Mouse (Mus musculus): ENCODE measurements around the gene Mcpt2. TPM values are rescaled to one million over a fixed set of nuclear protein-coding genes. Genes with fewer than 3 reads are reported as not detected.
A peak's percentile ranks its signal among the peaks of the same experiment; 100 is the strongest.
"Not testable (repeated sequence)": the region's sequence is repeated elsewhere in the genome, so short reads cannot be mapped to it uniquely, and the experiment has no call there.

The Mcpt2 gene
- 0.24 TPM in 2 replicates for polyA plus RNA-seq (2015; fragmentation: Nextera tagmentation; extraction: Ambion mirVana)

DNA sequence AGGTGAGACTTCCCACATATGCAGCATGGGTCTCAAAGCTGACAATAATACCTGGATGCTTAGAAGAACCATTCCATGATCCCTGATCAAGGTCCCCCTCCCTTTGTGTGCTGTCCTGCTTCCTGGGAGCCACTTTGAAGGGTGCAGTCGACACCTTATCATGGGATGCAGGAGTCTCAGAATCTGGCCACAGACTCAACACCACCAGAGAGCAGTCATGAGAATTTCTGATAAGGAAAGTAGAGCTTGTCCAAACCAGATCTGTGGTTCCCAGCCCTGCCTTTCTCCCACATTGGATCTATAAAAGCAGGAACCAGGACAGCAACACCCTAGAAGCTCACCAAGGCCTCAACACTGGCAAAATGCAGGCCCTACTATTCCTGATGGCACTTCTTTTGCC lies at the start of gene Mcpt2:
Mcpt2 (plus strand) TSS at position 250 of the 400 bp plus-strand sequence.
- 11% methylated on average over 1 of the region's 1 CpGs for WGBS (ENCODE audit: insufficient replicate concordance)
- not testable (repeated sequence) for H3K9me3 ChIP-seq (replicated peaks); H3K4me2 ChIP-seq; H3K4me3 ChIP-seq (replicated peaks); H3K9ac ChIP-seq; H3K27me3 ChIP-seq; H3K4me1 ChIP-seq (replicated peaks); H3K36me3 ChIP-seq; H3K27ac ChIP-seq
- DNase-seq (peak; percentile 11), ATAC-seq (ENCODE audit: low read depth) (peak; percentile 65; the same call in 1 of the 2 replicates)

DNA sequence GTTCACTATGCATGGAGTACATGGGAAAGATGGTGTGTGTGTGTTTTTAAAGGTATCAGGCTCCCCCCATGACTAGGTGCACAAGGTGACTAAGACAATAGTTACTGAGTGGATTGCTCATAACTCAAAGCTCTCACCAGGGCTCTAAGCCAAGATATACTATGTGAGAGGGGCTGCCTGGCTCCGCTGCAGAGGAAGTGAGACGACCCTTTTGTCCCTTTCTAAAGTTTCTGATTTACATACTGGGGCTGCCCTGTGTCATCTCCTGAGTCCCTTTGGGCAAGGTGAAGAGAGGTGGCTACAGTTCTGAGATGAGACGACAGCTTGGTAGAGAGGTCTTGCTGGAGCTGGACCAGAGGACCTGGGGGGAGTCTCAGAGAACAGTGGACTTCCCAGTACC lies 28.7 kb upstream of the Mcpt2 start:
- DNase-seq: no peak
- 60% methylated on average over 3 of the region's 3 CpGs for WGBS (ENCODE audit: insufficient replicate concordance)
- ATAC-seq (ENCODE audit: low read depth): no peak
- Histone ChIP-seq H3K9me3 (replicated peaks) (no peaks in the 10 kb centered on the region), H3K27me3 (no peaks in the 10 kb centered on the region), H3K27ac (no peak overlapping the region), H3K4me1 (replicated peaks) (no peaks in the 10 kb centered on the region), H3K4me2 (no peak overlapping the region), H3K4me3 (replicated peaks) (no peak overlapping the region), H3K9ac (no peak overlapping the region), H3K36me3 (no peaks in the 10 kb centered on the region)

DNA sequence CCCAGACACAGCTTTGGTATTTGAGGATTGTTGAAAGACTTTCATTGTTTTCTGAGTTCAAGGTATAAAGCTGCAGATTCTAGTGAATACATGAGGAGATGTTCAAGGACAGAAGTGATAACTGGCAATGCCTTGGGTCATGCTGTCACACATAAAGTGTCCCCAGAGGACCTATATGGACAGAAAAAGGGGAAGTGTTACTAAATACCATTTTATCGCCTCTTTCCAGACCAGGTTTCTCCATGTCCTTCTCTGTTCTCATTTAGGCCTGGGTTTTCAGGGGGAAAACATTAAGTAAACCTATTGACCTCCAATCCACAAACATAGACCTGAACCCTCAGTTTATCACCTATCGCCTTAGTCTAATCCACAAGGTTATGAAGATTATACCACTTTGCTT lies 27.9 kb upstream of the Mcpt2 start:
- WGBS (ENCODE audit: insufficient replicate concordance): 57% methylated on average over 2 of the region's 2 CpGs
- ATAC-seq (ENCODE audit: low read depth): no peak
- H3K4me3 ChIP-seq (replicated peaks): no peak overlapping the region

DNA sequence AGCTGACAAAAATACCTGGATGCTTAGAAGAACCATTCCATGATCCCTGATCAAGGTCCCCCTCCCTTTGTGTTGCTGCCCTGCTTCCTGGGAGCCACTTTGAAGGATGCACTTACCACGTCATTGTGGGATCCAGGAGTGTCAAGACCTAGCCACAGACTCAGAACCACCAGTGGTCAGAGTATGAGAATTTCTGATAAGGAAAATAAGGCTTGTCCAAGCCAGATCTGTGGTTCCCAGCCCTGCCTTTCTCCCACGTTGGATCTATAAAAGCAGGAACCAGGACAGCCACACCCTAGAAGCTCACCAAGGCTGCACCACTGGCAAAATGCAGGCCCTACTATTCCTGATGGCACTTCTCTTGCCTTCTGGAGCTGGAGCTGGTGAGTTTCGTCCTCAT lies 24.2 kb upstream of the Mcpt2 start, which contains the start of gene Mcpt1:
Mcpt1 (plus strand) TSS at position 301 of the 400 bp plus-strand sequence.
- H3K9me3 ChIP-seq (replicated peaks); H3K9ac ChIP-seq; H3K27ac ChIP-seq; DNase-seq; ATAC-seq (ENCODE audit: low read depth); H3K4me3 ChIP-seq (replicated peaks); H3K27me3 ChIP-seq; H3K36me3 ChIP-seq; H3K4me2 ChIP-seq: not testable (repeated sequence)
- peaks cover 26% of the 10 kb centered on the region for H3K4me1 ChIP-seq (replicated peaks)
- 48% methylated on average over 3 of the region's 3 CpGs for WGBS (ENCODE audit: insufficient replicate concordance)

More for the DNA sequence above, 27.9 kb upstream of the Mcpt2 start:
- Histone ChIP-seq H3K4me1 (replicated peaks) (no peaks in the 10 kb centered on the region), H3K36me3 (no peaks in the 10 kb centered on the region), H3K4me2 (no peak overlapping the region), H3K27ac (no peak overlapping the region), H3K9me3 (replicated peaks) (no peaks in the 10 kb centered on the region), H3K9ac (no peak overlapping the region), H3K27me3 (no peaks in the 10 kb centered on the region)
- no peak for DNase-seq

DNA sequence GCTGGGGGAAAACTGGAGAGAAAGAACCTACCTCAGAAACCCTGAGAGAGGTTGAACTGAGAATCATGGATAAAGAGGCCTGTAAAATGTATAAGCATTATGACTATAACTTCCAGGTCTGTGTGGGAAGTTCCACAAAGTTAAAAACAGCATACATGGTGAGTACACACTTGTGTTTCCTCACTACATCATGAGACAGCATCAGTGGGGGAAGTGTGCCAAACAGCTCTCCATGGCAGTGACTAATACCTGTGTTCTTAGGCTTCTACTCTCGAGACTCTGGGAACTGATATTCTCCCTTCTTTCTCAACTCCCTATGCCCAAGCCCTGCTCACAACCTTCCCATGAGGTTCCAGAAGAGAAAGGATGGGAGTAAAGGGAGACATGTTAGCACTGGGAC lies 22.4 kb upstream of the Mcpt2 start:
- H3K4me2 ChIP-seq: no peak overlapping the region
- DNase-seq (no peak), ATAC-seq (ENCODE audit: low read depth) (no peak)
- H3K27ac ChIP-seq: no peak overlapping the region
- H3K9me3 ChIP-seq (replicated peaks): no peaks in the 10 kb centered on the region
- peaks cover 26% of the 10 kb centered on the region for H3K4me1 ChIP-seq (replicated peaks)
- H3K27me3 ChIP-seq: no peaks in the 10 kb centered on the region
- H3K36me3 ChIP-seq: no peaks in the 10 kb centered on the region
- 37% methylated on average over 1 of the region's 1 CpGs for WGBS (ENCODE audit: insufficient replicate concordance)
- no peak overlapping the region for H3K4me3 ChIP-seq (replicated peaks)
- no peak overlapping the region for H3K9ac ChIP-seq

DNA sequence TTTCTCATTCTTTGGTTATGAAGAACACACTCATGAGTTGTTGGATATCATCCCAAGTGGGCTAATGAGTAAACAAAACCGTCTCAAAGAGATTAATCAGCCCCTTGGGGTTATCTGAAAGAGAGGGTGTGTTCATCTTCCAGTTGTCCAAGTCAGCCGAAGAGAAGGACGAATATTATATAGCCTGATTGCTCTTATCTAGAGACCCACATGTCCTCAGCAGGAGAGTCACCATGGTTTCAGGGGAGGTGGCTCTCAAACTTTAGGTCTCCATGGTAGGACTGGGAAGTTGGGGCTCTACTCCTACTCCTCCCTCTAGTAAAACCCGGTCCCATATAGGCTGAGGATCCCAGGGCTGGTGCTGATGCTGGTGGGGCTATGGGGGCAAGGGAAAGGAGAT lies 20.5 kb upstream of the Mcpt2 start:
- H3K27ac ChIP-seq: peak overlapping the region; percentile 67
- 9% methylated on average over 4 of the region's 4 CpGs for WGBS (ENCODE audit: insufficient replicate concordance)

DNA sequence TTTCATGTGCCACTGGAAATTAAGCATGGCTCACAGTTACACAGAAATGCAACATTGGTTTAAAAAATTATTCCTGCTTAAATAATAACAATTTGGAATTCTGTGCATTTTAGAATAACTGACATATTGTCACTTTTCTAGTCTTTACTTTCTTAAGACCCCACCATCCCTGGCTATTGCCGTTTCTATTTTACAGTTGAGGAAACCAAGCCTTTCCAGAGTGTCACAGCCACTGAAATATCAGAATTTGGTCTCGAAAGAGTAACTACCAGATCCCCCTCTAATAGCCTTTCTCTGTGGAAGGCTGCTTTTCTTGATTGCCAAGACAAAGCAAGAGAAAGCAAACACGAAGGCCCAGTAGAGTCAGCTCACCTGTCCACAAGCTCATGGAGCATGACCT lies 11.4 kb upstream of the Mcpt2 start, which contains the start of gene Mcpt9:
Mcpt9 (minus strand) TSS at position 101 of the 400 bp plus-strand sequence.
- H3K4me1 ChIP-seq (replicated peaks); H3K4me3 ChIP-seq (replicated peaks); H3K27ac ChIP-seq; ATAC-seq (ENCODE audit: low read depth); H3K36me3 ChIP-seq; DNase-seq; H3K9me3 ChIP-seq (replicated peaks); H3K27me3 ChIP-seq; H3K4me2 ChIP-seq; H3K9ac ChIP-seq: not testable (repeated sequence)
- WGBS (ENCODE audit: insufficient replicate concordance): 48% methylated on average over 3 of the region's 3 CpGs

More for the DNA sequence above, 20.5 kb upstream of the Mcpt2 start:
- H3K36me3 ChIP-seq; H3K9me3 ChIP-seq (replicated peaks); H3K9ac ChIP-seq; H3K27me3 ChIP-seq; H3K4me3 ChIP-seq (replicated peaks): not testable (repeated sequence)
- peak; percentile 98 for ATAC-seq (ENCODE audit: low read depth)
- peak; percentile 63 for DNase-seq
- H3K4me2 ChIP-seq: peak overlapping the region; percentile 50
- peaks cover 26% of the 10 kb centered on the region for H3K4me1 ChIP-seq (replicated peaks)

DNA sequence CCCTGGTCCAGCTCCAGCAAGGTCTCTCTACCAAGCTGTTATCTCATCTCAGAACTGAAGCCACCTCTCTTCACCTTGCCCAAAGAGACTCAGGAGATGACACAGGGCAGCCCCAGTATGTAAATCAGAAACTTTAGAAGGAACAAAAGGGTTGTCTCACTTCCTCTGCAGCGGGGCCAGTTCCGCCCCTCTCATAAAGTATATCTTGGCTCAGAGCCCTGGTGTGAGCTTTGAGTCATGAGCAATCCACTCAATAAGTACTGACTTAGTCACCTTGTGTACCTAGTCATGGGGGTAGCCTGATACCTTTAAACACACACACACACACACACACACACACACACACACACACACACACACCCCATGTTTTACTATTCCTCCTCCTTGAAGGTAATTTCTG lies 7.4 kb upstream of the Mcpt2 start:
- Histone ChIP-seq H3K27me3 (no peaks in the 10 kb centered on the region), H3K36me3 (no peaks in the 10 kb centered on the region), H3K4me3 (replicated peaks) (no peak overlapping the region), H3K9ac (no peak overlapping the region), H3K4me2 (no peak overlapping the region), H3K9me3 (replicated peaks) (no peaks in the 10 kb centered on the region), H3K4me1 (replicated peaks) (no peaks in the 10 kb centered on the region), H3K27ac (no peak overlapping the region)
- DNase-seq (no peak), ATAC-seq (ENCODE audit: low read depth) (no peak)
- WGBS (ENCODE audit: insufficient replicate concordance): 57% methylated on average over 2 of the region's 2 CpGs

DNA sequence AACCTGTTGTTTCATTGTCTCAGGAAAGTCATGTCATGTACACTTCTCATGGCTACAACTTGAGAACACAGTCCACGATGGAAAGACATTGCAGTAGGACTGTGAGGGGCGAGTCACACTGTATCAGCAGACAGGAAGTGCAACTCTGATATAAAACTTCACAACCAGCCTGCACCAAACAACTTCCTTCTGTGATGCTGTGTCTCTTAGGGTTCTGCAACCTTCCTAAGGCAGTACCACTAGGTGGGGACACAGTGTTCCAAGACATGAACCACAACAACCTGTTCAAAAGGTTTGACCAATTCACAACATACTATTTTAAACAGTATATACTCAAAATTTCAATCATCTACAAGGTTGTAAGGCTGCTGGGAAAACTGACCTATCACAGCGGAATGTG lies 13.6 kb downstream of the Mcpt2 start:
- Histone ChIP-seq H3K27ac (no peak overlapping the region), H3K4me3 (replicated peaks) (no peak overlapping the region), H3K4me1 (replicated peaks) (no peaks in the 10 kb centered on the region; the same call in 1 of the 2 replicates), H3K27me3 (peaks cover 8% of the 10 kb centered on the region; the same call in 1 of the 2 replicates), H3K9me3 (replicated peaks) (no peaks in the 10 kb centered on the region), H3K36me3 (no peaks in the 10 kb centered on the region), H3K4me2 (no peak overlapping the region), H3K9ac (no peak overlapping the region)
- WGBS (ENCODE audit: insufficient replicate concordance): 48% methylated on average over 3 of the region's 3 CpGs
- no peak for ATAC-seq (ENCODE audit: low read depth)
- DNase-seq: no peak

DNA sequence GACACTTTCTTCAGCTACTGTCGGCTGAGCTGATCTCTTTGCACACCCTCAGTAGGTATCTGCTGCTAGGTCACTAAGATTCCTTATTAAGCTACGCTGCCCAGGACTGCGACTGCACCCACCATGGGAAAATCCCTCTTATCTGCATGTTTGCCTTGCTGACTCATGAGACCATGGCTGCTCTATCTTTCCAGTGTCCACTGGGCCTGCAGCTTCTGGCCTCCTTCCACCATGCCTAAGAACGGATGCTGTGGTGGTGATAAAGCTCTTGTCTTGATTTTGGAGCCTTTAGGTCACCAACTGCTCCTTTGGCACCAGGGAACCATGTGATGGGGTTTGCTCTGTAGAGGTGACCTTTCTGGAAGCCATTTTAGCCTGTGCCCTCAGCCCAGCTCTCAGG lies 15.9 kb downstream of the Mcpt2 start:
- Histone ChIP-seq H3K27me3 (no peaks in the 10 kb centered on the region), H3K36me3 (no peaks in the 10 kb centered on the region), H3K27ac (no peak overlapping the region), H3K9ac (no peak overlapping the region), H3K4me2 (no peak overlapping the region), H3K4me3 (replicated peaks) (no peak overlapping the region), H3K9me3 (replicated peaks) (no peaks in the 10 kb centered on the region), H3K4me1 (replicated peaks) (no peaks in the 10 kb centered on the region; the same call in 1 of the 2 replicates)
- no peak for ATAC-seq (ENCODE audit: low read depth)
- 41% methylated on average over 4 of the region's 4 CpGs for WGBS (ENCODE audit: insufficient replicate concordance)
- DNase-seq: no peak

DNA sequence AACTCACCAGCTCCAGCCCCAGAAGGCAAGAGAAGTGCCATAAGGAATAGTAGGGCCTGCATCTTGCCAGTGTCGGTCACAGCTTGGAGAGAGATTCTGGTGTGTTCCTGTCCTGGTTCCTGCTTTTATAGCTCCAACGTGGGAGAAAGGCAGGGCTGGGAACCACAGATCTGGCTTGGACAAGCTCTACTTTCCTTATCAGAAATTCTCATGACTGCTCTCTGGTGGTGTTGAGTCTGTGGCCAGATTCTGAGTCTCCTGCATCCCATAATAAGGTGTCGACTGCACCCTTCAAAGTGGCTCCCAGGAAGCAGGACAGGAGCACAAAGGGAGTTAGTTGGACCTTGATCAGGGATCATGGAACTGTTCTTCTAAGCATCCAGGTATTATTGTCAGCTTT lies 20.4 kb downstream of the Mcpt2 start, which contains the start of gene Mcpt4:
Mcpt4 (minus strand) TSS at position 101 of the 400 bp plus-strand sequence.
- not testable (repeated sequence) for H3K27ac ChIP-seq; H3K9ac ChIP-seq; ATAC-seq (ENCODE audit: low read depth); H3K4me1 ChIP-seq (replicated peaks); DNase-seq; H3K4me2 ChIP-seq; H3K36me3 ChIP-seq; H3K4me3 ChIP-seq (replicated peaks); H3K27me3 ChIP-seq; H3K9me3 ChIP-seq (replicated peaks)
- WGBS (ENCODE audit: insufficient replicate concordance): 31% methylated on average over 3 of the region's 3 CpGs

DNA sequence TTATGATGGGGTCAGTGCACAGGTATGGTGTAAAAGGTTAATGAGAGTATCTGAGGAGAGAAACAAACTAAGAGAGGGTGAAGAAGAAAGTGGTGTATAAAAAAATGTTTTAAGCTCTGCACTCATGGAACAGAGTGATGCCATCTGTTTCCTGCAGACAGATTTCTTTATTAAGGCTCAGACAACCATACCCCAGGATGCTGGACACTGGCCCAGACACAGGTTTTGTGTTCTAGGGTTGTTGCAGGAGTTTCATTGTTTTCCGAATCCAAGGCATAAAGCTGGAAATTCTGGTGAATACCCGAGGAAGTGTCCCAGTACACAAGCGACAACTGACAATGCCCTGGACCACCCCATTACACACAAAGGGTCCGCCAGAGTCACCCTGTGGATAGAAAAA lies 40.2 kb downstream of the Mcpt2 start:
- no peak overlapping the region for H3K27ac ChIP-seq
- no peaks in the 10 kb centered on the region for H3K27me3 ChIP-seq
- ATAC-seq (ENCODE audit: low read depth): no peak
- H3K4me3 ChIP-seq (replicated peaks): no peak overlapping the region
- no peak overlapping the region for H3K9ac ChIP-seq
- no peaks in the 10 kb centered on the region for H3K4me1 ChIP-seq (replicated peaks)
- 61% methylated on average over 4 of the region's 4 CpGs for WGBS (ENCODE audit: insufficient replicate concordance)
- H3K36me3 ChIP-seq: no peaks in the 10 kb centered on the region
- DNase-seq: no peak
- no peaks in the 10 kb centered on the region for H3K9me3 ChIP-seq (replicated peaks)
- no peak overlapping the region for H3K4me2 ChIP-seq
